Mouse (Mus musculus) left cerebral cortex, adult 2 months (tissue): Measurements from ENCODE around the gene Clec1b. TPM values are rescaled to one million over a fixed set of nuclear protein-coding genes. Genes with fewer than 3 reads are reported as not detected.

Experiments
- DNase-seq, 2 experiments: peaks; one replicate each; pipeline ENCODE4 v3.0.0; 2021 to 2022; ENCODE audit warnings: low spot score in 2 of 2, mixed read lengths in 1 of 2; ENCODE audit errors: extremely low spot score in 1 of 2
- H3K27ac ChIP-seq: fragments of 200-600 bp; 2 replicates; pipeline ENCODE4 v1.8.1; 2022
- H3K4me3 ChIP-seq: fragments of 200-600 bp; 2 replicates; pipeline ENCODE4 v1.8.1; 2022
- CTCF ChIP-seq: fragments of 200-600 bp; IDR thresholded peaks from 2 replicates; pipeline ENCODE4 v1.8.1; 2022; ENCODE audit warnings: antibody characterized with exemption, mild to moderate bottlenecking, moderate library complexity
- intact Hi-C: fragments of 180-260 bp; cut with DNase I; formaldehyde crosslinking; loops from one replicate; pipeline ENCODE4 v1.15.1; 2025
- total RNA-seq, 2 experiments: library from RNA; stranded (reverse); gene quantifications; 2 replicates each; pipeline ENCODE4 v1.2.3; 2021

Gene Clec1b
- total RNA-seq, 2 experiments from 2014 or later: not detected

GRCm38 (mm10) chr6:129423040-129423733, 26.1 kb downstream of the Clec1b start:
- H3K27ac ChIP-seq: no peak overlapping the region
- H3K4me3 ChIP-seq: no peak overlapping the region
- no peak for DNase-seq
- intact Hi-C loops: no loop called here
- TF ChIP-seq CTCF: no peak

GRCm38 (mm10) chr6:129423734-129424072, 26.6 kb downstream of the Clec1b start:
- peak; percentile 91 for TF ChIP-seq CTCF
- Histone ChIP-seq H3K4me3 (no peak overlapping the region), H3K27ac (no peak overlapping the region)
- peak; percentile 44 to 53 for DNase-seq
- intact Hi-C loops: no loop called here

GRCm38 (mm10) chr6:129425217-129425616, 28.1 kb downstream of the Clec1b start:
- Histone ChIP-seq H3K4me3 (no peak overlapping the region), H3K27ac (0 out of 2 replicates have a peak overlapping the region, but pooled peaks have one; percentile 32)
- TF ChIP-seq CTCF: no peak
- no peak for DNase-seq
- intact Hi-C loops: no loop called here

- no peak for TF ChIP-seq CTCF
- Histone ChIP-seq H3K4me3 (no peak overlapping the region), H3K27ac (no peak overlapping the region)
- intact Hi-C loops: no loop called here
- DNase-seq: no peak
Observed at GRCm38 (mm10) chr6:129425812-129426211, 28.7 kb downstream of the Clec1b start.

DNA sequence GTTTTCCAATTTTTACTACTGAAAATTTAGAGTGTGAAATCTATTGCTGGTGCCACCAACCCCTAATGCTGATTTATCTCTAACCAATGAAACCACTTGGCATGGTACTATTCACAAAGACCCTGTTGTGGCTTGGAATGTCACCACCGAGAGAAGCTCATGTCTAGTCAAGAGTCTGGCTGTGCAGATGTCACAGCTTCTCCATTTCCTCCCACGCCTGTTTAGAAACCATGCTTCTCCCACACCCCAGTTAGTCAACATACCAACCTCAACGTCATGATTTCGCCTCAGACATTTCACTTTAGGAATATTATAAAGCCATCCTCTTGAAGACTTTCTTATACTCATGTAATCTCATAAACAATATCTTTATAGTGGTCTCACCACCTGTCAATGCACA, 30.2 kb downstream of the Clec1b start:
- no peak for TF ChIP-seq CTCF
- intact Hi-C loops: no loop called here
- Histone ChIP-seq H3K27ac (no peak overlapping the region), H3K4me3 (no peak overlapping the region)
- DNase-seq: no peak

DNA sequence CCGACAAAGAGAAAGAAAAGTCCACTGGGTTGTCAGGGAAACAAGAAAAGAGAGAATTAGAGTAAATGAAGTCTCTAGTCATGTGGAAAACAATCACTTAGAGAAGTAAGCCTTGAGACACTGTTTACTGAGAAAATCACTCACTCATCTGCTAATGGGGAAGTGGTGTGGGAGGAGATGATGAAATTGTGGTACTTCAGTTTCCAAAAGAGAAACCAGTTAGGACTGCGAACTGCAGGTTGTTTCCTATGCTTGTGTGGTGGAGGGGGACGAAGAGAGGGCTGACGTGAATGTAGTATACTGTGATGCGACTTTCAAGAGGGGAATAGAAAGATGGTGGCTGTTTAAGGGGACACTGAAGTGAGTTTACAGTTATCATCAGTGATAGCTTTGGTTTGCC, 37.1 kb downstream of the Clec1b start:
- TF ChIP-seq CTCF: no peak
- H3K4me3 ChIP-seq: no peak overlapping the region
- intact Hi-C loops: no loop called here
- no peak overlapping the region for H3K27ac ChIP-seq
- DNase-seq: no peak

GRCm38 (mm10) chr6:129436025-129436424, 38.9 kb downstream of the Clec1b start:
- Histone ChIP-seq H3K27ac (no peak overlapping the region), H3K4me3 (no peak overlapping the region)
- intact Hi-C loops: no loop called here
- no peak for DNase-seq
- no peak for TF ChIP-seq CTCF

GRCm38 (mm10) chr6:129438033-129438432, 40.9 kb downstream of the Clec1b start:
- intact Hi-C loops: no loop called here
- no peak for DNase-seq
- Histone ChIP-seq H3K4me3 (no peak overlapping the region), H3K27ac (no peak overlapping the region)
- no peak for TF ChIP-seq CTCF

- Histone ChIP-seq H3K27ac (no peak overlapping the region), H3K4me3 (no peak overlapping the region)
- intact Hi-C loops: no loop called here
- DNase-seq: no peak
- TF ChIP-seq CTCF: no peak
Observed at GRCm38 (mm10) chr6:129449743-129450142, 52.6 kb downstream of the Clec1b start.

GRCm38 (mm10) chr6:129451411-129452039, 54.4 kb downstream of the Clec1b start, which contains the start of gene Clec1a:
TSS of gene Clec1a (minus strand) at chr6:129452000.
- Histone ChIP-seq H3K27ac (no peak within 1 kb of the TSS), H3K4me3 (peak within 1 kb of the TSS; percentile 24)
- intact Hi-C loops: no loop called here
- no peak for TF ChIP-seq CTCF
- DNase-seq: peak in 1 of 2 experiments; percentile 7

Other genes with a start within 250 kb of the Clec1b start
- gene Clec2d, start 216.7 kb upstream of the Clec1b start, total RNA-seq: 1 to 10 TPM; 4.7 to 8.4 TPM
- not detected for gene Cd69, start 121.9 kb upstream of the Clec1b start, total RNA-seq
- not detected for gene 4922502D21Rik, start 65.5 kb upstream of the Clec1b start, total RNA-seq
- under 1 TPM; 0.26 to 0.52 TPM for gene Clec12a, start 54.6 kb upstream of the Clec1b start, total RNA-seq
- gene Clec12b, start 11.4 kb upstream of the Clec1b start, total RNA-seq: not detected
- not detected for gene Clec9a, start 11.6 kb downstream of the Clec1b start, total RNA-seq
- 1 to 10 TPM; 1.2 to 1.6 TPM for gene Clec1a, start 54.7 kb downstream of the Clec1b start, total RNA-seq
- gene Olr1, start 109.9 kb downstream of the Clec1b start, total RNA-seq: not detected
- not detected for gene Tmem52b, start 115.3 kb downstream of the Clec1b start, total RNA-seq
- gene Gabarapl1, start 135.9 kb downstream of the Clec1b start, total RNA-seq: 100 to 1,000 TPM; 707 to 713 TPM
- not detected for gene Klre1, start 180.6 kb downstream of the Clec1b start, total RNA-seq
- not detected for gene Klrd1, start 194.5 kb downstream of the Clec1b start, total RNA-seq
- not detected for gene Klrk1, start 226.6 kb downstream of the Clec1b start, total RNA-seq
- gene Klrc3, start 246.0 kb downstream of the Clec1b start, total RNA-seq: not detected